Mouse (Mus musculus): ENCODE results near the gene Gpr135. TPM values are rescaled to one million over a fixed set of nuclear protein-coding genes. Genes with fewer than 3 reads are reported as not detected.

Gpr135 gene
- total RNA-seq (2014; rRNA removed) (16.5 and 17.4 TPM in 2 replicates), polyA plus RNA-seq (2015; fragmentation: Nextera tagmentation; extraction: Ambion mirVana) (9.6 and 10.8 TPM in 2 replicates)

- Histone ChIP-seq H3K27me3 (ENCODE audit: insufficient read depth, low read length) (no peaks in the 10 kb centered on the region), H3K4me1 (ENCODE audit: insufficient read depth) (no peaks in the 10 kb centered on the region), H3K36me3 (ENCODE audit: insufficient read depth) (no peaks in the 10 kb centered on the region), H3K27ac (ENCODE audit: low read depth, low read length) (peak within 1 kb of the TSS; percentile 93), H3K4me2 (ENCODE audit: low read depth) (peak within 1 kb of the TSS; percentile 95), H3K9me3 (ENCODE audit: low read length) (no peaks in the 10 kb centered on the region), H3K4me3 (ENCODE audit: low read depth, low read length) (peak within 1 kb of the TSS; percentile 76), H3K9ac (peak within 1 kb of the TSS; percentile 89)
- 1% methylated on average over 90 of the region's 94 CpGs for WGBS
- DNase-seq = peak; percentile 93
- TF ChIP-seq CTCF (IDR thresholded peaks at IDR 0.05; ENCODE audit: low read depth) = peak; percentile 94
- peak; percentile 95 for ATAC-seq
Observed at GRCm38 (mm10) chr12:72070327-72071269, at the start of gene Gpr135. Gene Gpr135 (minus strand): TSS chr12:72071125.

GRCm38 (mm10) chr12:72115686-72116345, 44.9 kb upstream of the Gpr135 start:
- Histone ChIP-seq H3K4me2 (ENCODE audit: low read depth) (no peak overlapping the region), H3K27ac (ENCODE audit: low read depth, low read length) (no peak overlapping the region), H3K4me1 (ENCODE audit: insufficient read depth) (no peaks in the 10 kb centered on the region), H3K4me3 (ENCODE audit: low read depth, low read length) (no peak overlapping the region), H3K9me3 (ENCODE audit: low read length) (no peaks in the 10 kb centered on the region), H3K27me3 (ENCODE audit: insufficient read depth, low read length) (no peaks in the 10 kb centered on the region), H3K9ac (no peak overlapping the region), H3K36me3 (ENCODE audit: insufficient read depth) (no peaks in the 10 kb centered on the region)
- ATAC-seq (no peak), DNase-seq (no peak)
- WGBS = 89% methylated on average over 22 of the region's 23 CpGs
- no peak for TF ChIP-seq CTCF (IDR thresholded peaks at IDR 0.05; ENCODE audit: low read depth)

GRCm38 (mm10) chr12:72115126-72115525, 44.2 kb upstream of the Gpr135 start:
- Histone ChIP-seq H3K4me1 (ENCODE audit: insufficient read depth) (no peaks in the 10 kb centered on the region), H3K27ac (ENCODE audit: low read depth, low read length) (no peak overlapping the region), H3K27me3 (ENCODE audit: insufficient read depth, low read length) (no peaks in the 10 kb centered on the region), H3K4me2 (ENCODE audit: low read depth) (no peak overlapping the region), H3K9me3 (ENCODE audit: low read length) (no peaks in the 10 kb centered on the region), H3K9ac (no peak overlapping the region), H3K36me3 (ENCODE audit: insufficient read depth) (no peaks in the 10 kb centered on the region), H3K4me3 (ENCODE audit: low read depth, low read length) (no peak overlapping the region)
- ATAC-seq = no peak
- DNase-seq = no peak
- WGBS = 77% methylated on average over 6 of the region's 6 CpGs
- TF ChIP-seq CTCF (IDR thresholded peaks at IDR 0.05; ENCODE audit: low read depth) = no peak

- DNase-seq = peak; percentile 91
- H3K9me3 ChIP-seq (ENCODE audit: low read length) = no peaks in the 10 kb centered on the region
- no peak overlapping the region for H3K9ac ChIP-seq
- no peaks in the 10 kb centered on the region for H3K4me1 ChIP-seq (ENCODE audit: insufficient read depth)
- ATAC-seq = peak; percentile 84
- no peaks in the 10 kb centered on the region for H3K27me3 ChIP-seq (ENCODE audit: insufficient read depth, low read length)
- WGBS = 31% methylated on average over 14 of the region's 14 CpGs
- no peak overlapping the region for H3K27ac ChIP-seq (ENCODE audit: low read depth, low read length)
- H3K4me2 ChIP-seq (ENCODE audit: low read depth) = no peak overlapping the region
- TF ChIP-seq CTCF (IDR thresholded peaks at IDR 0.05; ENCODE audit: low read depth) = peak; percentile 90
- H3K4me3 ChIP-seq (ENCODE audit: low read depth, low read length) = no peak overlapping the region
- H3K36me3 ChIP-seq (ENCODE audit: insufficient read depth) = peaks cover 14% of the 10 kb centered on the region
Observed at GRCm38 (mm10) chr12:72104525-72105281, 33.8 kb upstream of the Gpr135 start.

GRCm38 (mm10) chr12:72104027-72104426, 33.1 kb upstream of the Gpr135 start:
- Histone ChIP-seq H3K4me1 (ENCODE audit: insufficient read depth) (no peaks in the 10 kb centered on the region), H3K27me3 (ENCODE audit: insufficient read depth, low read length) (no peaks in the 10 kb centered on the region), H3K4me2 (ENCODE audit: low read depth) (no peak overlapping the region), H3K9me3 (ENCODE audit: low read length) (no peaks in the 10 kb centered on the region), H3K9ac (no peak overlapping the region), H3K4me3 (ENCODE audit: low read depth, low read length) (no peak overlapping the region), H3K27ac (ENCODE audit: low read depth, low read length) (no peak overlapping the region), H3K36me3 (ENCODE audit: insufficient read depth) (peaks cover 18% of the 10 kb centered on the region)
- no peak for ATAC-seq
- WGBS = 85% methylated on average over 5 of the region's 5 CpGs
- no peak for DNase-seq
- TF ChIP-seq CTCF (IDR thresholded peaks at IDR 0.05; ENCODE audit: low read depth) = no peak

GRCm38 (mm10) chr12:72102776-72103175, 31.9 kb upstream of the Gpr135 start:
- Histone ChIP-seq H3K4me3 (ENCODE audit: low read depth, low read length) (no peak overlapping the region), H3K4me1 (ENCODE audit: insufficient read depth) (no peaks in the 10 kb centered on the region), H3K27ac (ENCODE audit: low read depth, low read length) (no peak overlapping the region), H3K9ac (no peak overlapping the region), H3K27me3 (ENCODE audit: insufficient read depth, low read length) (no peaks in the 10 kb centered on the region), H3K9me3 (ENCODE audit: low read length) (no peaks in the 10 kb centered on the region), H3K36me3 (ENCODE audit: insufficient read depth) (peaks cover 24% of the 10 kb centered on the region), H3K4me2 (ENCODE audit: low read depth) (no peak overlapping the region)
- WGBS = 91% methylated on average over 6 of the region's 6 CpGs
- TF ChIP-seq CTCF (IDR thresholded peaks at IDR 0.05; ENCODE audit: low read depth) = no peak
- DNase-seq (no peak), ATAC-seq (no peak)
